Mouse (Mus musculus) heart, postnatal 0 days (tissue): Measurements from ENCODE around the gene Serpinb9b. TPM values are rescaled to one million over a fixed set of nuclear protein-coding genes. Genes with fewer than 3 reads are reported as not detected.

Experiments used
- ATAC-seq: fragments of 200-750 bp; cut with Nextera tagmentation; 2 replicates; pipeline ENCODE4 v1.8.0; 2017; ENCODE audit warnings: low read depth, moderate number of reproducible peaks, moderate library complexity; ENCODE audit not compliant: insufficient read depth
- DNase-seq: peaks from one replicate; pipeline ENCODE4 v3.0.0-alpha.2; 2016; ENCODE audit warnings: low spot score
- H3K27ac ChIP-seq: fragments of 300-500 bp; sonication (generic); 2 replicates; pipeline ENCODE4 v1.5.1; 2014; ENCODE audit warnings: low read depth, mild to moderate bottlenecking
- H3K27me3 ChIP-seq: fragments of 300-500 bp; sonication (generic); 2 replicates; pipeline ENCODE4 v1.6.1; 2014; ENCODE audit warnings: low read length, mixed read lengths; ENCODE audit not compliant: control insufficient read depth, insufficient read depth
- H3K36me3 ChIP-seq: fragments of 300-500 bp; sonication (generic); replicated peaks from 2 replicates; pipeline ENCODE4 v1.6.1; 2014; ENCODE audit warnings: low read length, mixed read lengths; ENCODE audit not compliant: control insufficient read depth, insufficient read depth
- H3K4me1 ChIP-seq: fragments of 300-500 bp; sonication (generic); 2 replicates; pipeline ENCODE4 v1.6.1; 2014; ENCODE audit warnings: antibody characterized with exemption; ENCODE audit not compliant: control insufficient read depth, insufficient read depth
- H3K4me2 ChIP-seq: fragments of 300-500 bp; sonication (generic); 2 replicates; pipeline ENCODE4 v1.6.1; 2014; ENCODE audit warnings: low read depth, mild to moderate bottlenecking, low read length, moderate library complexity
- H3K4me3 ChIP-seq: fragments of 300-500 bp; sonication (generic); 2 replicates; pipeline ENCODE4 v1.5.1; 2014; ENCODE audit warnings: low read depth, low read length
- H3K9ac ChIP-seq: fragments of 300-500 bp; sonication (generic); replicated peaks from 2 replicates; pipeline ENCODE4 v1.6.1; 2014; ENCODE audit warnings: low read depth, low read length, mixed read lengths
- H3K9me3 ChIP-seq: fragments of 300-500 bp; sonication (generic); replicated peaks from 2 replicates; pipeline ENCODE4 v1.6.1; 2016; ENCODE audit warnings: low read length; ENCODE audit not compliant: control insufficient read depth
- CTCF ChIP-seq: IDR thresholded peaks from 2 replicates; pipeline ENCODE4 v1.5.1; 2016; ENCODE audit warnings: antibody characterized with exemption, control low read depth, low read depth
- EP300 ChIP-seq: IDR thresholded peaks from 2 replicates; pipeline ENCODE4 v1.6.1; 2016; ENCODE audit warnings: antibody characterized with exemption, low read depth
- WGBS: fragments of 180-500 bp; shearing (Covaris S2); extraction: QIAGEN DNeasy Blood & Tissue Kit; methylation state at CpG from one replicate; pipeline ENCODE4 v1.1.7; 2014; 5-methylcytosine and 5-hydroxymethylcytosine counted together
- polyA plus RNA-seq: library from polyadenylated mRNA; unstranded; fragments of >200 nt; fragmentation: Nextera tagmentation; extraction: Ambion mirVana; gene quantifications from 2 replicates; pipeline ENCODE4 v1.2.1, GENCODE M21; 2015
- total RNA-seq: library from RNA; depleted of rRNA; stranded (reverse); fragments of >200 nt; gene quantifications from 2 replicates; pipeline ENCODE4 v1.2.3, GENCODE M21; 2014; ENCODE audit warnings: low replicate concordance; rRNA removed

Serpinb9b gene
- total RNA-seq, result 0.23 and 0.81 TPM in 2 replicates
- polyA plus RNA-seq, result 0.33 and 0.36 TPM in 2 replicates

GRCm38 (mm10) chr13:33027244-33027643, at the start of gene Serpinb9b:
TSS of gene Serpinb9b (plus strand) at chr13:33027416.
- H3K9me3 ChIP-seq, result no peaks in the 10 kb centered on the region
- no peak within 1 kb of the TSS for H3K4me3 ChIP-seq
- 81% methylated on average over 2 of the region's 2 CpGs for WGBS
- H3K4me2 ChIP-seq, result no peak within 1 kb of the TSS
- TF ChIP-seq CTCF, result no peak
- no peak for TF ChIP-seq EP300
- DNase-seq (no peak), ATAC-seq (no peak)
- 0 out of 2 replicates have a peak, but pooled peaks cover 3% of the 10 kb centered on the region for H3K4me1 ChIP-seq
- no peak within 1 kb of the TSS for H3K27ac ChIP-seq
- no peaks in the 10 kb centered on the region for H3K27me3 ChIP-seq
- no peak within 1 kb of the TSS for H3K9ac ChIP-seq
- no peaks in the 10 kb centered on the region for H3K36me3 ChIP-seq

- Histone ChIP-seq H3K4me3 (no peak overlapping the region), H3K4me1 (no peaks in the 10 kb centered on the region), H3K9me3 (no peaks in the 10 kb centered on the region), H3K9ac (no peak overlapping the region), H3K4me2 (no peak overlapping the region), H3K27me3 (no peaks in the 10 kb centered on the region), H3K36me3 (peaks cover 8% of the 10 kb centered on the region; the same call in 1 of the 2 replicates), H3K27ac (no peak overlapping the region)
- WGBS, result 71% methylated on average over 4 of the region's 4 CpGs
- DNase-seq, result no peak
- ATAC-seq, result no peak
- TF ChIP-seq EP300 (no peak), CTCF (no peak)
These were observed 44.6 kb upstream of the Serpinb9b start for GRCm38 (mm10) chr13:32982556-32983042.

GRCm38 (mm10) chr13:32986256-32986655, 41.0 kb upstream of the Serpinb9b start:
- no peaks in the 10 kb centered on the region for H3K27me3 ChIP-seq
- no peak overlapping the region for H3K9ac ChIP-seq
- H3K4me2 ChIP-seq, result no peak overlapping the region
- DNase-seq (no peak), ATAC-seq (no peak)
- no peak overlapping the region for H3K4me3 ChIP-seq
- no peaks in the 10 kb centered on the region for H3K9me3 ChIP-seq
- no peaks in the 10 kb centered on the region for H3K4me1 ChIP-seq
- no peaks in the 10 kb centered on the region for H3K36me3 ChIP-seq
- no peak for TF ChIP-seq CTCF
- TF ChIP-seq EP300, result no peak
- H3K27ac ChIP-seq, result no peak overlapping the region

- H3K4me2 ChIP-seq, result no peak overlapping the region
- H3K27me3 ChIP-seq, result no peaks in the 10 kb centered on the region
- ATAC-seq, result no peak; the same call in 1 of the 2 replicates
- no peak overlapping the region for H3K27ac ChIP-seq
- no peak for DNase-seq
- H3K9me3 ChIP-seq, result no peaks in the 10 kb centered on the region
- 33% methylated on average over 10 of the region's 10 CpGs for WGBS
- H3K9ac ChIP-seq, result no peak overlapping the region
- H3K4me1 ChIP-seq, result no peaks in the 10 kb centered on the region
- H3K36me3 ChIP-seq, result no peaks in the 10 kb centered on the region
- H3K4me3 ChIP-seq, result no peak overlapping the region
- no peak for TF ChIP-seq EP300
- TF ChIP-seq CTCF, result no peak
These were observed 33.9 kb upstream of the Serpinb9b start for GRCm38 (mm10) chr13:32993152-32993893.

- ATAC-seq, result no peak
- Histone ChIP-seq H3K36me3 (no peaks in the 10 kb centered on the region), H3K4me3 (no peak overlapping the region), H3K9me3 (no peaks in the 10 kb centered on the region), H3K27ac (no peak overlapping the region), H3K4me1 (no peaks in the 10 kb centered on the region), H3K27me3 (no peaks in the 10 kb centered on the region), H3K4me2 (no peak overlapping the region), H3K9ac (no peak overlapping the region)
- DNase-seq, result no peak
- no peak for TF ChIP-seq CTCF
- TF ChIP-seq EP300, result no peak
- WGBS, result 72% methylated on average over 2 of the region's 2 CpGs
These were observed 33.3 kb upstream of the Serpinb9b start for GRCm38 (mm10) chr13:32993894-32994242.
